Mouse (Mus musculus) liver, embryonic 14.5 days (tissue): ENCODE measurements around the gene Hist1h2ak. TPM values are rescaled to one million over a fixed set of nuclear protein-coding genes. Genes with fewer than 3 reads are reported as not detected.

Experiments
- ATAC-seq: fragments of 200-750 bp; cut with Nextera tagmentation; 2 replicates; pipeline ENCODE4 v1.8.0; 2017; ENCODE audit warnings: moderate number of reproducible peaks, mild to moderate bottlenecking, moderate library complexity; ENCODE audit not compliant: insufficient read depth
- DNase-seq, 3 experiments: peaks; one replicate each; pipeline ENCODE4 v3.0.0-alpha.2; 2012 to 2013; ENCODE audit warnings: low read depth in 3 of 3, low spot score in 3 of 3
- H3K27ac ChIP-seq: fragments of 300-500 bp; sonication (generic); 2 replicates; pipeline ENCODE4 v1.5.1; 2014; ENCODE audit warnings: moderate library complexity, mild to moderate bottlenecking, control low read depth, inconsistent platforms
- H3K27me3 ChIP-seq: fragments of 300-500 bp; sonication (generic); 2 replicates; pipeline ENCODE4 v1.6.1; 2014; ENCODE audit warnings: mild to moderate bottlenecking, low read length, moderate library complexity; ENCODE audit not compliant: control insufficient read depth, insufficient read depth
- H3K36me3 ChIP-seq: fragments of 300-500 bp; sonication (generic); replicated peaks from 2 replicates; pipeline ENCODE4 v1.6.1; 2014; ENCODE audit warnings: low read depth; ENCODE audit not compliant: control insufficient read depth, insufficient read depth
- H3K4me1 ChIP-seq, 2 experiments: fragments of 200-500 bp in 1 of 2; fragments of 300-500 bp in 1 of 2; sonication (generic) in 1 of 2; replicated peaks; 2 replicates each; pipeline ENCODE4 v1.6.1; 2012 to 2014; ENCODE audit warnings: antibody characterized with exemption in 1 of 2, inconsistent platforms in 1 of 2, low read length in 1 of 2; ENCODE audit not compliant: control insufficient read depth in 2 of 2, insufficient read depth in 2 of 2
- H3K4me2 ChIP-seq: fragments of 300-500 bp; sonication (generic); 2 replicates; pipeline ENCODE4 v1.6.1; 2014; ENCODE audit warnings: low read depth, mild to moderate bottlenecking, control low read depth, moderate library complexity
- H3K4me3 ChIP-seq, 2 experiments: fragments of 200-500 bp in 1 of 2; fragments of 300-500 bp in 1 of 2; sonication (generic) in 1 of 2; 2 replicates each; pipeline ENCODE4 v1.5.1; 2012 to 2014; ENCODE audit warnings: low read depth in 2 of 2, low read length in 2 of 2, mild to moderate bottlenecking in 2 of 2, control low read depth in 1 of 2, inconsistent platforms in 1 of 2, moderate library complexity in 1 of 2; ENCODE audit not compliant: insufficient read depth in 1 of 2
- H3K9ac ChIP-seq: fragments of 300-500 bp; sonication (generic); replicated peaks from 2 replicates; pipeline ENCODE4 v1.6.1; 2014; ENCODE audit warnings: mild to moderate bottlenecking, control low read depth, moderate library complexity
- H3K9me3 ChIP-seq: fragments of 300-500 bp; sonication (generic); 2 replicates; pipeline ENCODE4 v1.6.1; 2016; ENCODE audit warnings: low read length, mixed read lengths; ENCODE audit not compliant: control insufficient read depth
- CTCF ChIP-seq: IDR thresholded peaks from 2 replicates; pipeline ENCODE4 v1.5.1; 2016; ENCODE audit warnings: antibody characterized with exemption, low read depth, control low read depth
- EP300 ChIP-seq: IDR thresholded peaks from 2 replicates; pipeline ENCODE4 v1.6.1; 2016; ENCODE audit warnings: antibody characterized with exemption, low read depth
- WGBS: fragments of 180-500 bp; shearing (Covaris S2); extraction: QIAGEN DNeasy Blood & Tissue Kit; methylation state at CpG from one replicate; pipeline ENCODE4 v1.1.7; 2014; ENCODE audit not compliant: insufficient replicate concordance; 5-methylcytosine and 5-hydroxymethylcytosine counted together
- polyA plus RNA-seq, 2 experiments: library from polyadenylated mRNA; depleted of rRNA in 1 of 2; stranded (reverse) in 1 of 2; unstranded in 1 of 2; fragments of >200 nt; fragmentation: Nextera tagmentation in 1 of 2; extraction: Ambion mirVana in 1 of 2; gene quantifications; 2 replicates each; pipeline versions ENCODE4 v1.2.1 to v1.2.3; 2012 to 2014

The Hist1h2ak gene
- polyA plus RNA-seq, 2 experiments = 11.6 to 61.7 TPM

DNA sequence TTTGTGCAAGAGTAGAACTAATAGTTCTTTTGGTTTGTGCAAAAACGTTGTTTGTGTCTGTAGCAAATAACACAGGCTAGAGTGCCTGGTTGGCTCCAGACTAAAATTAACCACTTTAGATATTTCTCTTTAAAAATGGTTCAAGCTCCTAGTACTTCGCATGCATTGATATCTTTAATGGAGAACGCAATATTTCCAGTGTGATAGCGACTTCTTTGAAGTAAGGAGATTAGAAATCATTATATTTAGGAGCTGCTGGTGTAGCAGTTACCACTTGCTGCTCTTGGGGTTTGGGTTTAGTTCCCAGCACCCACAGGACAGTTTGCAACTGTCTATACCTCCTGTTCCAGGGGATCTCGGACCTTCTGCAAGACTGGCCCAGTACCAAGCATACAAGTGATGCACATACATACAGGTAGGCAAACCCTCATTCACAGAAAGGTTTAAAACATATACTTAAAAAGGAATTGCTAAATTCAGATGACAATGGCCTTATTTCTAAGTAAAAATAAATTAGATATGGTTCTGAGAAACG lies 27.5 kb upstream of the Hist1h2ak start:
- Histone ChIP-seq H3K4me1 (peaks cover 38 to 40% of the 10 kb centered on the region in 2 experiments), H3K36me3 (no peaks in the 10 kb centered on the region), H3K27ac (peak overlapping the region; percentile 97), H3K4me3 (peak overlapping the region; percentile 11 to 72; a peak in 3 of 4 replicates), H3K9me3 (no peaks in the 10 kb centered on the region), H3K9ac (peak overlapping the region; percentile 98), H3K4me2 (peak overlapping the region; percentile 90), H3K27me3 (no peaks in the 10 kb centered on the region)
- 33% methylated on average over 6 of the region's 6 CpGs for WGBS
- ATAC-seq (no peak), DNase-seq (peak in 1 of 3 experiments; percentile 43)
- TF ChIP-seq EP300 (no peak), CTCF (no peak)

DNA sequence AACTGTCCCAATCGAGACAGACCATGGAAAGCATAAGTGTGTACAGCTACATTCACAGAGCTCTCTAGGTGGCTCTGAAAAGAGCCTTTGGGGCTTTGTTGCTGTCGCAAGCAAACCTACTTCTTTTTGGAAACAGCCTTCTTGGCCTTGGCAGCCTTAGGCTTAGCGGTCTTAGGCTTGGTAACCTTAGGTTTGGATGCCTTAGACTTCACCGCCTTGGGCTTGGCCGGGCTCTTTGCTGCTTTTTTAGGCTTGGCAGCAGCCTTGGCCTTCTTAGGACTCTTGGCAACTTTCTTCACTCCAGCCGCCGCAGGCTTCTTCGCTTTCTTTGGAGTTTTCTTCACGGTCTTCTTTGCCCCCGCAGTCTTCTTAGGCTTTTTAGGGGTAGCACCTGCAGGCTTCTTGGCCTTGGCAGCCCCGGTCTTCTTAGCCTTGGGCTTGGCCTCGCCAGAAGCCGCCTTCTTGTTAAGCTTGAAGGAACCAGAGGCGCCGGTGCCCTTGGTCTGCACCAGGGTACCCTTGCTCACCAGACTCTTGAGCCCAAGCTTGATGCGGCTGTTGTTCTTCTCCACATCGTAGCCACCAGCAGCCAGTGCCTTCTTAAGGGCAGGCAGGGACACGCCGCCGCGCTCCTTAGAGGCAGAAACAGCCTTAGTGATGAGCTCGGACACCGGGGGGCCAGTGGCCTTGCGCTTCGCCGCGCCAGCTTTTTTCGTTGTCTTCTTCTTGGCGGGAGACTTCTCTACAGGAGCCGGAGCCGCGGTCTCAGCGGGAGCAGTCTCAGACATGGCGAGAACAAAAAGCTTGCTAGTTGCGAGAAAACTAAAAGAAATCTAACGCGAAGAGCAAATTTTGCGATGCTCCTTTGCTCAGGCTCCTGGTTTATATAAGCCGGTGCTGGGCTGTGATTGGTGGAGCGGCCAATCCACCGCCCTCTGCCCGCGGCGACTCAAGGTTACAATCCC lies 26.4 kb upstream of the Hist1h2ak start, which contains the start of gene Hist1h1b:
TSS of gene Hist1h1b (minus strand) at position 859 of the 965 bp plus-strand sequence.
- Histone ChIP-seq H3K27ac (peak within 1 kb of the TSS; percentile 97), H3K9me3 (no peaks in the 10 kb centered on the region), H3K9ac (peak within 1 kb of the TSS; percentile 98), H3K27me3 (no peaks in the 10 kb centered on the region), H3K4me1 (peaks cover 29 to 33% of the 10 kb centered on the region in 2 experiments), H3K4me3 (peak within 1 kb of the TSS; percentile 72 to 93), H3K4me2 (peak within 1 kb of the TSS; percentile 90), H3K36me3 (no peaks in the 10 kb centered on the region)
- WGBS = 0% methylated on average over 44 of the region's 44 CpGs
- peak; percentile 81 for TF ChIP-seq EP300
- no peak; the same call in 1 of the 2 replicates for TF ChIP-seq CTCF
- ATAC-seq = peak; percentile 47
- DNase-seq = peak; percentile 82 to 88 (median 87)

DNA sequence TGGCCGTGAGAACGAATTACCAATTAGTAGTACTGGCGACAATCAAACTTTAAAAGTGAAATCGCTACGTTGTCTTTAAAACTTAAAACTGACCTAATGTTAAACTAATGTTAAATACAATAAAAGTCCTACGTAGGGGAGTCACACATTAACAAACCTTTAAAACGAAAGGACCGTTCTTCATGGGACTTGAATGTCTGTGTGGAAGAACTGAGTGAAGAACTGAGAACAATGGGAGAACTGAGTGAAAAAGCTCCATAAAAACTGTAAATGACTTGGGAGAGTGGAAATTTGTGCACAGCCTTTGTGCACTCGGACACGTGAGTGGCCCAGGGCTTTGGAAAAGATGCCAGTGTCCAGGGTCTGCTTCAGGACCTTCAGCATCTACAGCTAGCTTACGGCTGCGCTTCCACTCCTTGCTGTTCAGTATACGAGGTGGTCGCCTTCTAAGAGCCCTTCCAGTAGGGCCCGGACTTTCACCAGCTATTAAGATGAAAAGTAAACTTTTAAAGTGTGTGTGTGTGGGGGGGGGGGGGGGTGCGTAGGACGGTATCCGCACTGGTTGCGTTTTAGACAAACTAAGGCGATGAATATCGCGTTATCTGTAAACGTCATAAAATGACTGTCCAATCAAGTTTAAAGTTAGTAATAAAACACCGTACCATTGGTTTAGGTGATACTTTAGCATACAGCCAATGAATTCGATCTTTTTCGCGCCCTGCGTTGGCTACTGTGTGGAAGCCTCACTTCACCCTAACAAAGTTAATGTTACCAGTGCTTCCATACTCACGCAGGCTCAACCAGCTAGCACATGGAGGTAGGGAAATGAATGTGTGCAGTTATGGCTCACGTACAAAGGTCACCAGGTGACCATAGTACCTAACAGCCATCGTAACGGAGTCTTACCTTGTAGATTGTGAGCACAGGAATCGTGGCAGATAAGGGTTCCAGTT lies 25.5 kb upstream of the Hist1h2ak start:
- WGBS = 4% methylated on average over 33 of the region's 33 CpGs
- Histone ChIP-seq H3K36me3 (no peaks in the 10 kb centered on the region), H3K4me2 (peak overlapping the region; percentile 90), H3K27me3 (no peaks in the 10 kb centered on the region), H3K9me3 (no peaks in the 10 kb centered on the region), H3K27ac (peak overlapping the region; percentile 97), H3K9ac (peak overlapping the region; percentile 98), H3K4me3 (peak overlapping the region; percentile 72 to 93), H3K4me1 (peaks cover 21 to 25% of the 10 kb centered on the region in 2 experiments)
- ATAC-seq (peak; percentile 65), DNase-seq (peak; percentile 88 to 92 (median 91))
- TF ChIP-seq CTCF = no peak
- no peak; the same call in none of the 2 replicates for TF ChIP-seq EP300

DNA sequence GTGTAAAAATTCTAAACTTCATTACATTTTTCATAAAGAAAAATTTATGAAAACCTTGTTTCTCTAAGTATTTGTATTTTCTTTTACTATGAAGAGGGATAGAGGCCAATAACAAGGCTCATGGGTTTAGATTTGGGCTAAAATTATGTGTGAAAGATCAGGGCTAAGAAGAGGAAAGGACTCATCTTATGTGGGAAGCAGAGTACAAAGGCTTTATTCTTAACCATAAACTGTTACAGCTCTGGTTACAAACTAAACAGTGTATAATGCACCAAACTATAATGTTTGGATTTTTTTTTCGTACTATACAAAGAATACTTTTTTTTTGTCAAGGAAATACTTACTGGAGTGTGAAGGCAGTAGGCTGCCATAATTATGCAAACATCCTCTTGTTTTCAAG lies 2.1 kb upstream of the Hist1h2ak start:
- peak overlapping the region; percentile 85 for H3K9ac ChIP-seq
- no peak for TF ChIP-seq EP300
- TF ChIP-seq CTCF = no peak
- H3K4me1 ChIP-seq = peaks cover 9 to 12% of the 10 kb centered on the region in 2 experiments
- 61% methylated on average over 1 of the region's 1 CpGs for WGBS
- H3K4me3 ChIP-seq = peak overlapping the region; percentile 21 to 62; a peak in 3 of 4 replicates
- peak overlapping the region; percentile 99 for H3K27ac ChIP-seq
- no peak for ATAC-seq
- no peaks in the 10 kb centered on the region for H3K27me3 ChIP-seq
- H3K4me2 ChIP-seq = peak overlapping the region; percentile 79
- no peaks in the 10 kb centered on the region for H3K9me3 ChIP-seq
- no peaks in the 10 kb centered on the region for H3K36me3 ChIP-seq
- DNase-seq = no peak
